Mouse (Mus musculus) kidney, adult 2 months (tissue): ENCODE results near the gene Rhbdf2.

ENCODE experiments used
- CTCF ChIP-seq: fragments of 200-500 bp; conservative IDR thresholded peaks from 2 replicates; pipeline ENCODE4 v1.5.1; 2011; ENCODE audit warnings: low read depth, mild to moderate bottlenecking, control low read depth, low read length, moderate library complexity, mixed read lengths; ENCODE audit not compliant: insufficient read depth, insufficient read length
- POLR2A ChIP-seq: fragments of 200-500 bp; IDR thresholded peaks from one replicate; pipeline ENCODE4 v1.6.1; 2011; ENCODE audit warnings: low read depth, low read length, control low read depth

DNA sequence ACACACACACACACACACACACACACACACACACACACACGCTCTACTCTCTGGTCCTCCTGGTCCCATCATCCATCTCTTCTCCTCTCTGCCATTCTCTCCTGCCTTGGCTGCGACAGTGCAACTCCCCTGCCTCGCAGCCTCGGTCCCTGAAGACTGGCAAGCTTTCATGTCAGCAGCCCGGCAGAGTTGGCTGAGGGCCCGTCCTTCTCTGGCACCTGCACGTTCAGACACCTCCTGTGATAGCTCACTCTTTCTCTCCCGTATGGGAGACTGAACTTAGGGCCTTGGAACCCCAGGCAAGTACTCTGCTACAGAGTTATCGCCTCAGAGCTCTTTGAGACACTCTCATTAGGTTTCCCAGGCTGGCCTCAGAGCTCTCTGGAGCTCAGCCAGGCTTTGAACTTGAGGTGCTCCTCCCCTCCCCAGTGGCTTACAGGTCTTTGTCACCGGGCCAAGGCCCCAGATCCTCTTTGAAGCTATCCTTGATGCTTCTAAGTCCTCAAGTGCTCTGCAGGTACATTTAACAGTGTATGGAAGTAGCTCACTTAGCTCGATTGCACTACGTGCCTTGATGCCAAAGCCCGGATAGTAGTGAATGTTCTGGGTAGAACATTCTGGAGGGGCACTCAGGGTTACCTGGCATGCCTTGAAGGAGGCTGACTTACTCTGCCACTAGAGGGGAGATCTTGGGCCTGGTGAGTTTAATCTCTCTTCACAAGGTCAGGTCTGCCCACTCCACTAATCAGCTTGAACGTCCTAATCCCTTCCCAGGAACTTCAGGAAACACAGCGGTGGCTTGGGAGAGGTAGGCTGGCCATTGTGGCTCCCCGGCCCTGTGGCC is 29.8 kb upstream of the Rhbdf2 start:
- TF ChIP-seq POLR2A (no peak), CTCF (no peak)
